Comparison of ENCODE assay signal across 11 mouse cellular contexts in genomic region chr10:40961365-40961764, GRCm38 (mm10).
A peak's percentile ranks its signal among the peaks of the same experiment; 100 is the strongest.
DNase-seq lines count a peak whose midpoint lies in the region; ATAC-seq lines count a peak whose summit lies in the region.
"Had no signal": no experiment of that assay in that cellular context is flagged by ENCODE, and none has a peak within 500 bp of the region (broad histone marks: within the 10 kb centered on the region; RNA-seq: fewer than 3 reads in every experiment).

No protein-coding gene starts in this region.

- no peak overlapping the region for H3K27ac ChIP-seq in hindbrain, embryonic 13.5 days
- H3K27ac ChIP-seq: neural tube, embryonic 12.5 days had no signal

- peaks cover 16% of the 10 kb centered on the region for H3K36me3 ChIP-seq in hindbrain, embryonic 13.5 days

- DNase-seq in kidney, adult 9 months, result peak; percentile 2
- no peak for DNase-seq in kidney, adult 18-20 months
- DNase-seq in testis, postnatal 10 days (ENCODE audit: low spot score), result peak; percentile 53
- DNase-seq in testis, postnatal 14 days (ENCODE audit: low spot score), result no peak
- peak; percentile 24 for DNase-seq in embryo, embryonic 9.5 days (ENCODE audit: extremely low spot score)
- DNase-seq in layer of hippocampus, adult 8-10 months (ENCODE audit: low spot score in 2 of 2), result no peak

- H3K4me2 ChIP-seq in hindbrain, embryonic 13.5 days, result no peak overlapping the region
- H3K4me2 ChIP-seq: neural tube, embryonic 12.5 days had no signal

- H3K4me3 ChIP-seq in hindbrain, embryonic 13.5 days, result no peak overlapping the region
- H3K4me3 ChIP-seq: neural tube, embryonic 12.5 days had no signal

- no peaks in the 10 kb centered on the region for H3K9me3 ChIP-seq in hindbrain, embryonic 13.5 days
- H3K9me3 ChIP-seq: neural tube, embryonic 12.5 days had no signal

- no peak for ATAC-seq in hindbrain, embryonic 13.5 days (ENCODE audit: low FRiP score)
- no peak for ATAC-seq in megakaryocyte-erythroid progenitor cell, adult 5-6 weeks (replicated peaks; ENCODE audit: low FRiP score, low TSS enrichment, poor library complexity, severe bottlenecking)
- ATAC-seq: forebrain, embryonic 14.5 days; inflammation-experienced regulatory T-cells, adult 6 months had no signal

- H3K27me3 ChIP-seq in hindbrain, embryonic 13.5 days, result no peaks in the 10 kb centered on the region
- H3K27me3 ChIP-seq: neural tube, embryonic 12.5 days had no signal

- no peak overlapping the region for H3K9ac ChIP-seq in hindbrain, embryonic 13.5 days
- H3K9ac ChIP-seq: neural tube, embryonic 12.5 days had no signal

- WGBS in hindbrain, embryonic 13.5 days, result 58% methylated on average over 6 of the region's 6 CpGs

- H3K4me1 ChIP-seq in hindbrain, embryonic 13.5 days (replicated peaks), result peaks cover 8% of the 10 kb centered on the region
- H3K4me1 ChIP-seq: neural tube, embryonic 12.5 days had no signal

Comparison
In these comparisons a context has a peak if more than half of its experiments do, and no peak if none do; other contexts are left out.
1. DNase-seq: peak in kidney, adult 9 months (single experiment), testis, postnatal 10 days (single experiment) and embryo, embryonic 9.5 days (single experiment); none in kidney, adult 18-20 months (single experiment), testis, postnatal 14 days (single experiment) and layer of hippocampus, adult 8-10 months (0 of 2).